Mouse (Mus musculus): ENCODE measurements around the gene Kcnmb4. TPM values are rescaled to one million over a fixed set of nuclear protein-coding genes. Genes with fewer than 3 reads are reported as not detected.

Kcnmb4 gene
- polyA plus RNA-seq, 1 experiment, result 4.2 TPM

DNA sequence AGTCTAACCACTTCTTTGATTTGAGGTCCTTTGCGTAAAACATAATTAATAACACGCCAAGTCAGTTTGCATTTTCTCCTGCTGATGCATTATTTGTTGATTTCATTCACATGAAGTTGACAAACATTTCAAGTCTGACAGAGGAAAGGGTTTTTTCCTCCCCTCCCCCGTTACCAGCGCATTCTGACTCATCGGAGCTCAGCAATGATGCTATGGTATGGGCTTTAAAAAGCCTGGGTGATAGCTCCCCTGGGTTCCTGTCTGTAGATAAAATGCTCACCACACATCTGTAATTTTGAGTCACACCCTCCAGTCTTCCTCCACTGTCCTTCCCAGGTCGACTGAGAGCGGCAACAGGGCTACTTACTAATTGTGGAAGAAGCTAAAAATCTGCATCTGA is 47.5 kb downstream of the Kcnmb4 start:
- H3K4me3 ChIP-seq (ENCODE audit: extremely low read depth, insufficient read depth, insufficient read length), result no peak overlapping the region
- no peaks in the 10 kb centered on the region for H3K4me1 ChIP-seq (ENCODE audit: control insufficient read depth, insufficient read depth, insufficient read length)
- no peaks in the 10 kb centered on the region for H3K36me3 ChIP-seq (ENCODE audit: control insufficient read depth, insufficient read depth, low read length)
- WGBS, result 81% methylated on average over 7 of the region's 7 CpGs
- no peak for DNase-seq (ENCODE audit: low read depth in 1 of 2, low spot score in 2 of 2)
- H3K27me3 ChIP-seq (ENCODE audit: control insufficient read depth, insufficient read depth, low read length), result no peaks in the 10 kb centered on the region
- no peak overlapping the region for H3K27ac ChIP-seq (ENCODE audit: insufficient read depth, low read length)
- TF ChIP-seq CTCF (IDR thresholded peaks at IDR 0.05; ENCODE audit: extremely low read depth, insufficient read depth, insufficient read length, insufficient replicate concordance) (no peak), POLR2A (IDR thresholded peaks at IDR 0.05; ENCODE audit: low read depth, low read length) (no peak)

DNA sequence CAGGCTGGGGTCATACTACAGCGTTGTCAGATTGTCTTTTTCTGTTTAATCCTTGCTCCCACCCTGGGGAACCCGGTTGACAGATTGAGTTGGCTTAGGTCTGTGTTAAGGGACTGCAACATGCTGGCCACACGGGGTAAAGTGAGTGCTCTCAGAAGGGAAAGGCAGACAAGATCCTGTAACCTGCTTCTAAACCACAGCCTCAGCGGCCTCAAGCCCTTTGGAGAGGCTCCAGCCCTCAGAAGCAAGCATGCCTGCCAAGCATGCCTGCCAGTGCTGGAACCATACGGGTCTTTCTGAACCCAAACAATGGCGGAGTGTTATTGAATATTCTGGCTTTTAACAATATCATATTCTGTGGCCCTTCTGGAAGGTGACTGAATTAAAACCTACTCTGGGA is 48.8 kb downstream of the Kcnmb4 start:
- no peak overlapping the region for H3K27ac ChIP-seq (ENCODE audit: insufficient read depth, low read length)
- no peaks in the 10 kb centered on the region for H3K4me1 ChIP-seq (ENCODE audit: control insufficient read depth, insufficient read depth, insufficient read length)
- H3K36me3 ChIP-seq (ENCODE audit: control insufficient read depth, insufficient read depth, low read length), result no peaks in the 10 kb centered on the region
- DNase-seq (ENCODE audit: low read depth in 1 of 2, low spot score in 2 of 2), result no peak
- H3K4me3 ChIP-seq (ENCODE audit: extremely low read depth, insufficient read depth, insufficient read length), result no peak overlapping the region
- H3K27me3 ChIP-seq (ENCODE audit: control insufficient read depth, insufficient read depth, low read length), result no peaks in the 10 kb centered on the region
- TF ChIP-seq CTCF (IDR thresholded peaks at IDR 0.05; ENCODE audit: extremely low read depth, insufficient read depth, insufficient read length, insufficient replicate concordance), result no peak
- no peak for TF ChIP-seq POLR2A (IDR thresholded peaks at IDR 0.05; ENCODE audit: low read depth, low read length)
- 85% methylated on average over 6 of the region's 6 CpGs for WGBS

DNA sequence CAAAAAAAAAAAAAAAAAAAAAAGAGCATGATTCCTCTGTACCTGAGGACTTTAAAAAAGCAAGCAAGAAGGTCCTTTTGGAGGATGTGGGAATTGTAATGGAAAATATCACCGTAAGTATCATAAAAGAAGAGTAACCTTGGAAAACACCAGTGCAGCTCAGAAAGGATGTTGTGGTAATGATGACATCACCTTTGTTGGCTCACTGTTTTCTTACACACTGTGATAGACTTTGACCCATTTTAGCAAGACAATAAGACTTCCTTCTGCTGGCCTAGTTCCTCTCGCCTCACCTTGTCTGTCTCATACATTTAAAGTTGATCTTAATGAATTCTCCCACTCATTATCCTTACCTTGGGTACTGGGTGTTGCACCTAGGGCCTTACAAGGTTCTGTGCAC is 51.1 kb downstream of the Kcnmb4 start:
- 67% methylated on average over 2 of the region's 2 CpGs for WGBS
- DNase-seq (ENCODE audit: low read depth in 1 of 2, low spot score in 2 of 2), result no peak
- H3K27ac ChIP-seq (ENCODE audit: insufficient read depth, low read length), result no peak overlapping the region

DNA sequence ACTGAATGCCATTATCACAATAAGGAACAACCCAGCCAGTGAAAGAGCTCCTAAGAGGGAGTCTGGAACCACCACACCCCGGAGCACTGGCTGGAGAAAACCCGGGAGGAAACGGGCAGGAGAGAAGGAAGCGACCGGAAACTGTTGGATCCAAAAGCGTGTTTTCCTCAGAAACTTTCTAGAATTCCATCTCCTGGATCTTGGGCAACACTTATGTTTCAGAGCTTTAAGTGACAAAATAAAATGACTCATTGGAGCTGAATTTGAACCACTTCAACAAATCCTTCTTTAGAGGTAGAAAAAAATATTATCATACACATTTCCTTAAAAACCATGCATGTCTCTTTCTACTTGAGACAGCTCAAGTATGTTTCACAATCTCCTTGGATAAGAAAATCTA is 52.7 kb downstream of the Kcnmb4 start:
- H3K4me3 ChIP-seq (ENCODE audit: extremely low read depth, insufficient read depth, insufficient read length), result no peak overlapping the region
- H3K27ac ChIP-seq (ENCODE audit: insufficient read depth, low read length), result no peak overlapping the region
- DNase-seq (ENCODE audit: low read depth in 1 of 2, low spot score in 2 of 2), result no peak
- H3K36me3 ChIP-seq (ENCODE audit: control insufficient read depth, insufficient read depth, low read length), result no peaks in the 10 kb centered on the region
- H3K27me3 ChIP-seq (ENCODE audit: control insufficient read depth, insufficient read depth, low read length), result no peaks in the 10 kb centered on the region
- TF ChIP-seq POLR2A (IDR thresholded peaks at IDR 0.05; ENCODE audit: low read depth, low read length), result no peak
- TF ChIP-seq CTCF (IDR thresholded peaks at IDR 0.05; ENCODE audit: extremely low read depth, insufficient read depth, insufficient read length, insufficient replicate concordance), result no peak
- WGBS, result 88% methylated on average over 6 of the region's 6 CpGs
- no peaks in the 10 kb centered on the region for H3K4me1 ChIP-seq (ENCODE audit: control insufficient read depth, insufficient read depth, insufficient read length)

More for the DNA sequence above, 51.1 kb downstream of the Kcnmb4 start:
- TF ChIP-seq POLR2A (IDR thresholded peaks at IDR 0.05; ENCODE audit: low read depth, low read length) (no peak), CTCF (IDR thresholded peaks at IDR 0.05; ENCODE audit: extremely low read depth, insufficient read depth, insufficient read length, insufficient replicate concordance) (no peak)
- Histone ChIP-seq H3K4me1 (ENCODE audit: control insufficient read depth, insufficient read depth, insufficient read length) (no peaks in the 10 kb centered on the region), H3K27me3 (ENCODE audit: control insufficient read depth, insufficient read depth, low read length) (no peaks in the 10 kb centered on the region), H3K4me3 (ENCODE audit: extremely low read depth, insufficient read depth, insufficient read length) (no peak overlapping the region), H3K36me3 (ENCODE audit: control insufficient read depth, insufficient read depth, low read length) (no peaks in the 10 kb centered on the region)

DNA sequence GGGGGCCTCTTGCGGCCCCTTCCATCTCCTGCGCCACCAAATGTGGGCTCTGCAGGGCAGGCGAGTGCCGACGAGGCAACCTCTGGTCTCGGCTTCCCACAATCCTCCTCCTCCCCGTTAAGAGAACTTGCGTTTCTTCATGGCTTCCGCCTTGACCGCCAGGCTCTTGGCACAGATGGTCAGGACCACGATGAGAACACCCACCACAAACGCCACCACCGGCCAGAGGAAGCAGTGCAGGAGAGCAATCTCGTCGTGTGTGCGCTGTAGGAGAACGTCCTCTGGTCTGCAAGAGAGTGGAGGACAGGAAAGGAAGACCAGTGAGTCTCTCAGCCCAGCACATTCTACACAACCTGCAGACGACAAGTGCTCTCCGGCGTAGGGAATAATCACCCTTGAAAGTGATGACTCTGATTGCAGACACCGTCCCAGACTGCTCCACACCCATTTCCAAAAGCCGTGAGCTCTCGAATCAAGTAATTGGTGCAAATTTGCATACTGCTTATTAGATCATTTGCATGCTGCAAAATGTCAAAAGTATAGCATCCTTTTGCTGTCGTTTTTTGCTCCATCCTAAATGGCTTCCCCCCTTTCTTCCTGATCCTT is 55.5 kb downstream of the Kcnmb4 start:
- TF ChIP-seq POLR2A (IDR thresholded peaks at IDR 0.05; ENCODE audit: low read depth, low read length) (no peak), CTCF (IDR thresholded peaks at IDR 0.05; ENCODE audit: extremely low read depth, insufficient read depth, insufficient read length, insufficient replicate concordance) (no peak)
- 79% methylated on average over 24 of the region's 24 CpGs for WGBS

DNA sequence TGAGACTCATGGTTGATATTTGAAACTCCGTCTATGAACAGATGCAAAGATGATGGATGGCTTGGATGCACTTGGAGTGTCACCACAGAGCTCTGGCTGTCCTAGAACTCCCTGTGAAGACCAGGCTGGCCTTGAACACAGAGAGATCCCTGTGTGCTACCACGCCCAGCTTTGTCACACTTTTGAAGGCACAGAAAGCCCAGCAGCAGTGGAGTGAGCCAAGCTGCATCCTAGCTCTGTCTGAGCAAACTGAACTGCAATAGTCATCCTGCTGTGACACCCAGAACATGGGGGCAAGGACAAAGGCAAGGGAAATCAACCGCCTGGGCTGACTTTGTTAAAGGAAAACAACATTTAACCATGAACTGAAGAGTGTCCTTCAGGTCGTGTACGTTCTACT is 57.0 kb downstream of the Kcnmb4 start:
- 76% methylated on average over 5 of the region's 5 CpGs for WGBS
- Histone ChIP-seq H3K4me1 (ENCODE audit: control insufficient read depth, insufficient read depth, insufficient read length) (no peaks in the 10 kb centered on the region), H3K27me3 (ENCODE audit: control insufficient read depth, insufficient read depth, low read length) (no peaks in the 10 kb centered on the region), H3K36me3 (ENCODE audit: control insufficient read depth, insufficient read depth, low read length) (no peaks in the 10 kb centered on the region), H3K4me3 (ENCODE audit: extremely low read depth, insufficient read depth, insufficient read length) (no peak overlapping the region), H3K27ac (ENCODE audit: insufficient read depth, low read length) (no peak overlapping the region)
- TF ChIP-seq POLR2A (IDR thresholded peaks at IDR 0.05; ENCODE audit: low read depth, low read length) (no peak), CTCF (IDR thresholded peaks at IDR 0.05; ENCODE audit: extremely low read depth, insufficient read depth, insufficient read length, insufficient replicate concordance) (no peak)
- DNase-seq (ENCODE audit: low read depth in 1 of 2, low spot score in 2 of 2), result no peak

More for the DNA sequence above, 55.5 kb downstream of the Kcnmb4 start:
- H3K36me3 ChIP-seq (ENCODE audit: control insufficient read depth, insufficient read depth, low read length), result no peaks in the 10 kb centered on the region
- H3K27ac ChIP-seq (ENCODE audit: insufficient read depth, low read length), result no peak overlapping the region
- H3K4me1 ChIP-seq (ENCODE audit: control insufficient read depth, insufficient read depth, insufficient read length), result no peaks in the 10 kb centered on the region
- DNase-seq (ENCODE audit: low read depth in 1 of 2, low spot score in 2 of 2), result no peak
- no peaks in the 10 kb centered on the region for H3K27me3 ChIP-seq (ENCODE audit: control insufficient read depth, insufficient read depth, low read length)
- H3K4me3 ChIP-seq (ENCODE audit: extremely low read depth, insufficient read depth, insufficient read length), result no peak overlapping the region

DNA sequence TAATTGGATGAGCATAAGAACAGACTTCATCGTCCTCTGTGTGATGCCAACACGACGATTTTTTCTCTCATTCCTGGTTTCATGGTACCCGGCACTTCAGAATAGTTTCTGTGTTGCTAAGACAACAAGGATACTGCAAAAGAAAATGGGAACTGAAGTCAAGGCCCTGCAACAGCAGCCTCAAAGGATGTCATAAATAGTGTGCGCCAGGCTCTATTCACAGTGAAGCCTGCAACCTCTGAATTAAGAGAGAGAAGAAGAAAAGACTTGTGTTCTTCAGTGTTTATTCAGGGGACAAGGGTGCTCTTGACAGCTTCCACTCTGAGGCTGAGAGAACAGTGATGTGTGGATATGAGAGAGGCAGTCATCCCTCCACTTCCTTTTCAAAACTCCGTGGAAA is 57.5 kb downstream of the Kcnmb4 start:
- DNase-seq (ENCODE audit: low read depth in 1 of 2, low spot score in 2 of 2), result no peak
- H3K27me3 ChIP-seq (ENCODE audit: control insufficient read depth, insufficient read depth, low read length), result no peaks in the 10 kb centered on the region
- TF ChIP-seq CTCF (IDR thresholded peaks at IDR 0.05; ENCODE audit: extremely low read depth, insufficient read depth, insufficient read length, insufficient replicate concordance) (no peak), POLR2A (IDR thresholded peaks at IDR 0.05; ENCODE audit: low read depth, low read length) (no peak)
- no peak overlapping the region for H3K4me3 ChIP-seq (ENCODE audit: extremely low read depth, insufficient read depth, insufficient read length)
- H3K36me3 ChIP-seq (ENCODE audit: control insufficient read depth, insufficient read depth, low read length), result no peaks in the 10 kb centered on the region
- no peaks in the 10 kb centered on the region for H3K4me1 ChIP-seq (ENCODE audit: control insufficient read depth, insufficient read depth, insufficient read length)
- 69% methylated on average over 6 of the region's 6 CpGs for WGBS
- no peak overlapping the region for H3K27ac ChIP-seq (ENCODE audit: insufficient read depth, low read length)
